Mouse (Mus musculus) liver, embryonic 12.5 days (tissue): ENCODE data around the gene Lrp6. TPM values are rescaled to one million over a fixed set of nuclear protein-coding genes. Genes with fewer than 3 reads are reported as not detected.
A peak's percentile ranks its signal among the peaks of the same experiment; 100 is the strongest.

ENCODE experiments used
- ATAC-seq: fragments of 200-750 bp; cut with Nextera tagmentation; 2 replicates; pipeline ENCODE4 v1.8.0; 2017; ENCODE audit warnings: moderate number of reproducible peaks, mild to moderate bottlenecking, moderate library complexity
- H3K27ac ChIP-seq: fragments of 300-500 bp; sonication (generic); 2 replicates; pipeline ENCODE4 v1.5.1; 2016; ENCODE audit warnings: mild to moderate bottlenecking
- H3K27me3 ChIP-seq: fragments of 300-500 bp; sonication (generic); replicated peaks from 2 replicates; pipeline ENCODE4 v1.6.1; 2016; ENCODE audit warnings: mild to moderate bottlenecking, moderate library complexity
- H3K36me3 ChIP-seq: fragments of 300-500 bp; sonication (generic); 2 replicates; pipeline ENCODE4 v1.6.1; 2016; ENCODE audit warnings: mild to moderate bottlenecking, moderate library complexity
- H3K4me1 ChIP-seq: fragments of 300-500 bp; sonication (generic); 2 replicates; pipeline ENCODE4 v1.6.1; 2016
- H3K4me2 ChIP-seq: fragments of 300-500 bp; sonication (generic); 2 replicates; pipeline ENCODE4 v1.6.1; 2016; ENCODE audit warnings: mild to moderate bottlenecking, moderate library complexity
- H3K4me3 ChIP-seq: fragments of 300-500 bp; sonication (generic); 2 replicates; pipeline ENCODE4 v1.5.1; 2016; ENCODE audit warnings: mild to moderate bottlenecking, moderate library complexity
- H3K9ac ChIP-seq: fragments of 300-500 bp; sonication (generic); 2 replicates; pipeline ENCODE4 v1.6.1; 2016; ENCODE audit warnings: mild to moderate bottlenecking, moderate library complexity
- H3K9me3 ChIP-seq: fragments of 300-500 bp; sonication (generic); replicated peaks from 2 replicates; pipeline ENCODE4 v1.6.1; 2016; ENCODE audit warnings: mild to moderate bottlenecking, moderate library complexity
- WGBS: fragments of 180-500 bp; shearing (Covaris S2); methylation state at CpG from one replicate; pipeline ENCODE4 v1.1.7; 2016; ENCODE audit not compliant: insufficient replicate concordance; 5-methylcytosine and 5-hydroxymethylcytosine counted together
- polyA plus RNA-seq: library from polyadenylated mRNA; unstranded; fragments of >200 nt; fragmentation: Nextera tagmentation; extraction: Ambion mirVana; gene quantifications from 2 replicates; pipeline ENCODE4 v1.2.1, GENCODE M21; 2016

Lrp6 gene
- polyA plus RNA-seq, 1 experiment from 2014 or later: 13.1 TPM

GRCm38 (mm10) chr6:134510280-134510679 is 56.5 kb downstream of the Lrp6 start:
- 52% methylated on average over 2 of the region's 2 CpGs for WGBS
- no peak for ATAC-seq

GRCm38 (mm10) chr6:134509731-134510226 is 57.0 kb downstream of the Lrp6 start:
- no peak overlapping the region for H3K4me2 ChIP-seq
- no peak for ATAC-seq
- WGBS: 75% methylated on average over 10 of the region's 10 CpGs

More at GRCm38 (mm10) chr6:134510280-134510679, 56.5 kb downstream of the Lrp6 start:
- H3K4me2 ChIP-seq: no peak overlapping the region
- H3K9me3 ChIP-seq: no peaks in the 10 kb centered on the region
- no peaks in the 10 kb centered on the region for H3K27me3 ChIP-seq
- no peak overlapping the region for H3K4me3 ChIP-seq
- no peak overlapping the region for H3K9ac ChIP-seq
- H3K4me1 ChIP-seq: peaks cover 5% of the 10 kb centered on the region; the same call in 1 of the 2 replicates
- H3K27ac ChIP-seq: no peak overlapping the region
- H3K36me3 ChIP-seq: peaks cover 44% of the 10 kb centered on the region

GRCm38 (mm10) chr6:134504866-134505265 is 61.9 kb downstream of the Lrp6 start:
- Histone ChIP-seq H3K9me3 (no peaks in the 10 kb centered on the region), H3K9ac (no peak overlapping the region), H3K4me1 (no peaks in the 10 kb centered on the region), H3K36me3 (peaks cover 41% of the 10 kb centered on the region), H3K4me3 (no peak overlapping the region), H3K27me3 (no peaks in the 10 kb centered on the region), H3K4me2 (no peak overlapping the region), H3K27ac (no peak overlapping the region)
- WGBS: 54% methylated on average over 4 of the region's 4 CpGs
- ATAC-seq: peak; percentile 59

More at GRCm38 (mm10) chr6:134509731-134510226, 57.0 kb downstream of the Lrp6 start:
- Histone ChIP-seq H3K9me3 (no peaks in the 10 kb centered on the region), H3K36me3 (peaks cover 44% of the 10 kb centered on the region), H3K4me1 (peaks cover 5% of the 10 kb centered on the region; the same call in 1 of the 2 replicates), H3K27me3 (no peaks in the 10 kb centered on the region), H3K4me3 (no peak overlapping the region), H3K9ac (no peak overlapping the region), H3K27ac (no peak overlapping the region)

- H3K9me3 ChIP-seq: no peaks in the 10 kb centered on the region
- ATAC-seq: no peak
- 87% methylated on average over 7 of the region's 7 CpGs for WGBS
- 0 out of 2 replicates have a peak, but pooled peaks cover 6% of the 10 kb centered on the region for H3K4me1 ChIP-seq
- H3K27me3 ChIP-seq: no peaks in the 10 kb centered on the region
- H3K36me3 ChIP-seq: peaks cover 41% of the 10 kb centered on the region
- no peak overlapping the region for H3K4me3 ChIP-seq
- H3K27ac ChIP-seq: no peak overlapping the region
- H3K9ac ChIP-seq: no peak overlapping the region
- no peak overlapping the region for H3K4me2 ChIP-seq
These were observed 64.4 kb downstream of the Lrp6 start for GRCm38 (mm10) chr6:134502335-134502734.

GRCm38 (mm10) chr6:134500381-134501162 is 66.2 kb downstream of the Lrp6 start:
- no peak overlapping the region for H3K4me2 ChIP-seq
- no peak overlapping the region for H3K27ac ChIP-seq
- ATAC-seq: no peak
- peaks cover 25% of the 10 kb centered on the region for H3K36me3 ChIP-seq
- no peaks in the 10 kb centered on the region for H3K27me3 ChIP-seq
- 76% methylated on average over 10 of the region's 10 CpGs for WGBS
- H3K4me3 ChIP-seq: no peak overlapping the region
- no peaks in the 10 kb centered on the region for H3K9me3 ChIP-seq
- no peak overlapping the region for H3K9ac ChIP-seq
- H3K4me1 ChIP-seq: 0 out of 2 replicates have a peak, but pooled peaks cover 6% of the 10 kb centered on the region

- Histone ChIP-seq H3K27ac (no peak overlapping the region), H3K4me1 (0 out of 2 replicates have a peak, but pooled peaks cover 6% of the 10 kb centered on the region), H3K36me3 (peaks cover 23% of the 10 kb centered on the region), H3K9ac (no peak overlapping the region), H3K4me2 (no peak overlapping the region), H3K9me3 (no peaks in the 10 kb centered on the region), H3K4me3 (no peak overlapping the region), H3K27me3 (no peaks in the 10 kb centered on the region)
- WGBS: 74% methylated on average over 2 of the region's 2 CpGs
- no peak for ATAC-seq
These were observed 67.7 kb downstream of the Lrp6 start for GRCm38 (mm10) chr6:134499089-134499488.

- Histone ChIP-seq H3K27ac (no peak overlapping the region), H3K4me2 (no peak overlapping the region), H3K27me3 (no peaks in the 10 kb centered on the region), H3K4me1 (0 out of 2 replicates have a peak, but pooled peaks cover 6% of the 10 kb centered on the region), H3K4me3 (no peak overlapping the region), H3K9me3 (no peaks in the 10 kb centered on the region), H3K9ac (no peak overlapping the region), H3K36me3 (peaks cover 17% of the 10 kb centered on the region)
- ATAC-seq: no peak
These were observed 68.2 kb downstream of the Lrp6 start for GRCm38 (mm10) chr6:134498518-134498917.

- ATAC-seq: no peak
- 0 out of 2 replicates have a peak, but pooled peaks cover 6% of the 10 kb centered on the region for H3K4me1 ChIP-seq
- 82% methylated on average over 8 of the region's 8 CpGs for WGBS
These were observed 71.7 kb downstream of the Lrp6 start for GRCm38 (mm10) chr6:134494828-134495698.

GRCm38 (mm10) chr6:134489637-134490036 is 77.1 kb downstream of the Lrp6 start:
- no peak for ATAC-seq
- no peaks in the 10 kb centered on the region for H3K9me3 ChIP-seq
- peaks cover 20% of the 10 kb centered on the region for H3K36me3 ChIP-seq
- H3K27ac ChIP-seq: no peak overlapping the region
- no peaks in the 10 kb centered on the region for H3K4me1 ChIP-seq
- WGBS: 87% methylated on average over 9 of the region's 9 CpGs
- H3K4me2 ChIP-seq: no peak overlapping the region
- H3K9ac ChIP-seq: no peak overlapping the region
- no peak overlapping the region for H3K4me3 ChIP-seq
- H3K27me3 ChIP-seq: no peaks in the 10 kb centered on the region

More at GRCm38 (mm10) chr6:134494828-134495698, 71.7 kb downstream of the Lrp6 start:
- no peak overlapping the region for H3K4me3 ChIP-seq
- H3K27ac ChIP-seq: no peak overlapping the region
- H3K9ac ChIP-seq: no peak overlapping the region
- no peak overlapping the region for H3K4me2 ChIP-seq
- H3K9me3 ChIP-seq: no peaks in the 10 kb centered on the region
- H3K27me3 ChIP-seq: no peaks in the 10 kb centered on the region
- peaks cover 13% of the 10 kb centered on the region for H3K36me3 ChIP-seq

GRCm38 (mm10) chr6:134489130-134489529 is 77.6 kb downstream of the Lrp6 start:
- H3K27me3 ChIP-seq: no peaks in the 10 kb centered on the region
- H3K9ac ChIP-seq: no peak overlapping the region
- H3K4me2 ChIP-seq: no peak overlapping the region
- peaks cover 25% of the 10 kb centered on the region for H3K36me3 ChIP-seq
- no peak for ATAC-seq
- WGBS: 80% methylated on average over 4 of the region's 4 CpGs
- no peak overlapping the region for H3K27ac ChIP-seq
- no peaks in the 10 kb centered on the region for H3K4me1 ChIP-seq
- no peaks in the 10 kb centered on the region for H3K9me3 ChIP-seq
- H3K4me3 ChIP-seq: no peak overlapping the region

- 0 out of 2 replicates have a peak, but pooled peaks have one; percentile 35 for ATAC-seq
- no peak overlapping the region for H3K4me3 ChIP-seq
- no peak overlapping the region for H3K9ac ChIP-seq
- no peaks in the 10 kb centered on the region for H3K4me1 ChIP-seq
- H3K4me2 ChIP-seq: no peak overlapping the region
- H3K27ac ChIP-seq: no peak overlapping the region
- 84% methylated on average over 9 of the region's 9 CpGs for WGBS
- H3K27me3 ChIP-seq: no peaks in the 10 kb centered on the region
- H3K36me3 ChIP-seq: peaks cover 35% of the 10 kb centered on the region
- no peaks in the 10 kb centered on the region for H3K9me3 ChIP-seq
These were observed 80.4 kb downstream of the Lrp6 start for GRCm38 (mm10) chr6:134486318-134486717.

- no peak overlapping the region for H3K4me2 ChIP-seq
- H3K27ac ChIP-seq: no peak overlapping the region
- no peaks in the 10 kb centered on the region for H3K9me3 ChIP-seq
- no peak for ATAC-seq
- peaks cover 63% of the 10 kb centered on the region for H3K36me3 ChIP-seq
- no peaks in the 10 kb centered on the region for H3K27me3 ChIP-seq
- H3K9ac ChIP-seq: no peak overlapping the region
- H3K4me3 ChIP-seq: no peak overlapping the region
- no peaks in the 10 kb centered on the region for H3K4me1 ChIP-seq
- 92% methylated on average over 10 of the region's 10 CpGs for WGBS
These were observed 87.3 kb downstream of the Lrp6 start for GRCm38 (mm10) chr6:134479481-134479880.
